Mouse (Mus musculus) cerebellum, postnatal 25 days (tissue): Measurements from ENCODE around the gene Rps6kl1.

Experiments used
- DNase-seq, 2 experiments: peaks; one replicate each; pipeline ENCODE4 v3.0.0; 2021; ENCODE audit warnings: mixed read lengths in 2 of 2

The Rps6kl1 gene

GRCm38 (mm10) chr12:85151002-85151774 lies at the start of gene Rps6kl1:
TSS of gene Rps6kl1 (minus strand) at chr12:85151264.
- peak; percentile 92 to 94 for DNase-seq

- DNase-seq: no peak
Observed at GRCm38 (mm10) chr12:85199954-85200353, 48.9 kb upstream of the Rps6kl1 start.

GRCm38 (mm10) chr12:85197936-85198335 lies 46.9 kb upstream of the Rps6kl1 start:
- DNase-seq: no peak

- DNase-seq: no peak
Observed at GRCm38 (mm10) chr12:85197371-85197770, 46.3 kb upstream of the Rps6kl1 start.

- no peak for DNase-seq
Observed at GRCm38 (mm10) chr12:85196191-85196590, 45.1 kb upstream of the Rps6kl1 start.

GRCm38 (mm10) chr12:85195086-85195485 lies 44.0 kb upstream of the Rps6kl1 start:
- no peak for DNase-seq

GRCm38 (mm10) chr12:85194623-85195018 lies 43.6 kb upstream of the Rps6kl1 start:
- peak; percentile 38 to 58 for DNase-seq

- no peak for DNase-seq
Observed at GRCm38 (mm10) chr12:85193923-85194622, 43.0 kb upstream of the Rps6kl1 start.

- DNase-seq: no peak
Observed at GRCm38 (mm10) chr12:85193146-85193545, 42.1 kb upstream of the Rps6kl1 start.

- peak in 1 of 2 experiments; percentile 20 for DNase-seq
Observed at GRCm38 (mm10) chr12:85192461-85193108, 41.5 kb upstream of the Rps6kl1 start.

- no peak for DNase-seq
Observed at GRCm38 (mm10) chr12:85190290-85190689, 39.2 kb upstream of the Rps6kl1 start.

- DNase-seq: no peak
Observed at GRCm38 (mm10) chr12:85186361-85186760, 35.3 kb upstream of the Rps6kl1 start.

- DNase-seq: no peak
Observed at GRCm38 (mm10) chr12:85185810-85186209, 34.7 kb upstream of the Rps6kl1 start.

GRCm38 (mm10) chr12:85184118-85184517 lies 33.1 kb upstream of the Rps6kl1 start:
- DNase-seq: no peak

- DNase-seq: no peak
Observed at GRCm38 (mm10) chr12:85182898-85183297, 31.8 kb upstream of the Rps6kl1 start.

GRCm38 (mm10) chr12:85182345-85182643 lies 31.2 kb upstream of the Rps6kl1 start:
- no peak for DNase-seq

GRCm38 (mm10) chr12:85181475-85182344 lies 30.6 kb upstream of the Rps6kl1 start:
- no peak for DNase-seq

GRCm38 (mm10) chr12:85178294-85178693 lies 27.2 kb upstream of the Rps6kl1 start:
- DNase-seq: no peak

- no peak for DNase-seq
Observed at GRCm38 (mm10) chr12:85177740-85178239, 26.7 kb upstream of the Rps6kl1 start, which contains the start of gene Pgf. TSS of gene Pgf (minus strand) at chr12:85177790.

GRCm38 (mm10) chr12:85176846-85177523 lies 25.9 kb upstream of the Rps6kl1 start:
- DNase-seq: peak; percentile 41 to 44

- peak; percentile 36 to 47 for DNase-seq
Observed at GRCm38 (mm10) chr12:85175926-85176845, 25.1 kb upstream of the Rps6kl1 start.
